Mouse (Mus musculus) lung, adult 2 months (tissue): ENCODE data around the gene Qrich1.

Experiments used
- CTCF ChIP-seq: fragments of 200-500 bp; IDR thresholded peaks from 2 replicates; pipeline ENCODE4 v1.5.1; 2011; ENCODE audit warnings: mild to moderate bottlenecking, low read length, control low read depth; ENCODE audit not compliant: insufficient read depth
- POLR2A ChIP-seq: fragments of 200-500 bp; IDR thresholded peaks from 2 replicates; pipeline ENCODE4 v1.6.1; 2011; ENCODE audit warnings: low read depth, mild to moderate bottlenecking, control low read depth, low read length, borderline replicate concordance; ENCODE audit errors: extremely low read depth

DNA sequence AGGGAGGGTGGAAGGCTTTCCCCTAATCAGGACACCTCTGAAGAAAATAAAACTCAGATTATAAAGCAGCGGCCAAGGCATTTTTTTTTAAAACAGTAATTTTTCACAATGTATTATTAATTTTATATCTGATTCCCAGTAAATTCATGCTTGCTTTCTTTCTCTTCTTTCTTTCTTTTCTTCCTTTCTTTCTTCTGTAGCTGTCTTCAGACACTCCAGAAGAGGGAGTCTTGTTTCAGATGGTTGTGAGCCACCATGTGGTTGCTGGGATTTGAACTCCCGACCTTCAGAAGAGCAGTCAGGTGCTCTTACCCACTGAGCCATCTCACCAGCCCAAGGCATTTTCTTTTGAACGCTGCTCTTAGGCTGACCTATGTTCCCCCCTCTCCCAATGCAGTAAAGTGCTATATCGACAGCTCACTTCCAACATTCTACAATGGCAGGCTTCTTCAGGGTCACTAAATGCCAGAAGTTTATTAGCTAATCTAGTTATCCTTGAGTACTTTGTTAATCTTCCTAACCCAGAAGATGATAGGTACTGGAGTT is 82.5 kb downstream of the Qrich1 start:
- no peak for TF ChIP-seq CTCF
- TF ChIP-seq POLR2A = no peak
